Mouse (Mus musculus) liver, embryonic 16.5 days (tissue): ENCODE measurements around the gene Smim24. TPM values are rescaled to one million over a fixed set of nuclear protein-coding genes. Genes with fewer than 3 reads are reported as not detected.

Source experiments
- ATAC-seq: fragments of 200-750 bp; cut with Nextera tagmentation; 2 replicates; pipeline ENCODE4 v1.8.0; 2017; ENCODE audit warnings: low read depth, mild to moderate bottlenecking, moderate number of reproducible peaks, moderate library complexity
- H3K27ac ChIP-seq: fragments of 300-500 bp; sonication (generic); 2 replicates; pipeline ENCODE4 v1.5.1; 2014; ENCODE audit warnings: mild to moderate bottlenecking, low read length
- H3K27me3 ChIP-seq: fragments of 300-500 bp; sonication (generic); 2 replicates; pipeline ENCODE4 v1.6.1; 2014; ENCODE audit warnings: low read depth, low read length, mixed read lengths; ENCODE audit not compliant: control insufficient read depth, insufficient read depth
- H3K36me3 ChIP-seq: fragments of 300-500 bp; sonication (generic); 2 replicates; pipeline ENCODE4 v1.6.1; 2014; ENCODE audit warnings: mild to moderate bottlenecking; ENCODE audit not compliant: control insufficient read depth, insufficient read depth
- H3K4me1 ChIP-seq: fragments of 300-500 bp; sonication (generic); 2 replicates; pipeline ENCODE4 v1.6.1; 2014; ENCODE audit warnings: low read depth, low read length, mixed read lengths; ENCODE audit not compliant: control insufficient read depth
- H3K4me2 ChIP-seq: fragments of 300-500 bp; sonication (generic); 2 replicates; pipeline ENCODE4 v1.6.1; 2014; ENCODE audit warnings: low read depth, low read length, mixed read lengths
- H3K4me3 ChIP-seq: fragments of 300-500 bp; sonication (generic); 2 replicates; pipeline ENCODE4 v1.5.1; 2014; ENCODE audit warnings: low read depth, mild to moderate bottlenecking, low read length
- H3K9ac ChIP-seq: fragments of 300-500 bp; sonication (generic); 2 replicates; pipeline ENCODE4 v1.6.1; 2014; ENCODE audit warnings: low read depth, low read length
- H3K9me3 ChIP-seq: fragments of 300-500 bp; sonication (generic); replicated peaks from 2 replicates; pipeline ENCODE4 v1.6.1; 2016; ENCODE audit warnings: low read length; ENCODE audit not compliant: control insufficient read depth
- WGBS: fragments of 180-500 bp; shearing (Covaris S2); extraction: QIAGEN DNeasy Blood & Tissue Kit; methylation state at CpG from one replicate; pipeline ENCODE4 v1.1.7; 2014; ENCODE audit not compliant: insufficient replicate concordance; 5-methylcytosine and 5-hydroxymethylcytosine counted together
- polyA plus RNA-seq: library from polyadenylated mRNA; unstranded; fragments of >200 nt; fragmentation: Nextera tagmentation; extraction: Ambion mirVana; gene quantifications from 2 replicates; pipeline ENCODE4 v1.2.1, GENCODE M21; 2015

Gene Smim24
- polyA plus RNA-seq, 1 experiment from 2014 or later: 4.1 TPM

DNA sequence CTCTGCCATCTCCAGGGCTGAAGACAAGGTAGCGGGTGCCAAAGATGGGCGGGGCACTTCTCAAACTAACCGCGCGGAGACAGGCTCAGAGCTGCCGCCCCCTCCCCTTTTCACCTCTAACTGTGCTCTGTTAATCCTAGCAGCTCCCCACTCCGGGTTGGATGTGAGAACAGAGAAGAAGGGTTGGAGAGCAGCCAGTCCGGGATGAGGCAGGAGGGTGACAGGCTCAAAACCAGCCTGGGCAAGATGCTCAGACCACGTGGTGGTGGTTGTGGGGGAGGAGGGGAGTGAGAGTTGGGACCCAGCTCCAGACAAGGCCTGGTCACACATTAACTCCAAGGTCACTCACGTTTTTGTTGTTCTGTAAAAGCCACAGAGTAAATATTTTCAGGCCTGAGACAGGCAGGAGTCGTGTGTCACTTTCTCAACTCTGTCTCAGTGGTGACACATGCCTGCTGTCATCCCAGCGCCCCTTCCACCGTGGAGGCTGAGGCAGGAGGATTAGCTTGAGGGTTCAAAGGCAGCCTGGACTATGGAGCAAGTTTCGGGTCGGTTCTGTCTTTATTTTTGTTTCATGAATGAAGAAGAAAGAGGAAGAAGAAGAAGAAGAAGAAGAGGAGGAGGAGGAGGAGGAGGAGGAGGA is 38.8 kb downstream of the Smim24 start:
- WGBS: 10% methylated on average over 15 of the region's 15 CpGs
- Histone ChIP-seq H3K27me3 (peaks cover 51% of the 10 kb centered on the region), H3K36me3 (no peaks in the 10 kb centered on the region), H3K9ac (no peak overlapping the region), H3K4me2 (peak overlapping the region; percentile 93), H3K4me1 (peaks cover 33% of the 10 kb centered on the region), H3K27ac (no peak overlapping the region), H3K4me3 (no peak overlapping the region), H3K9me3 (no peaks in the 10 kb centered on the region)
- no peak for ATAC-seq

- H3K4me2 ChIP-seq: peak overlapping the region; percentile 43
- H3K9me3 ChIP-seq: no peaks in the 10 kb centered on the region
- H3K4me1 ChIP-seq: peaks cover 31% of the 10 kb centered on the region
- H3K4me3 ChIP-seq: no peak overlapping the region
- H3K9ac ChIP-seq: no peak overlapping the region
- no peak overlapping the region for H3K27ac ChIP-seq
- no peaks in the 10 kb centered on the region for H3K36me3 ChIP-seq
- peaks cover 45% of the 10 kb centered on the region for H3K27me3 ChIP-seq
- no peak for ATAC-seq
- WGBS: 60% methylated on average over 21 of the region's 21 CpGs
These were observed 39.5 kb downstream of the Smim24 start for GRCm38 (mm10) chr10:81432169-81432867.

- H3K4me2 ChIP-seq: peak overlapping the region; percentile 47
- WGBS: 3% methylated on average over 17 of the region's 17 CpGs
- H3K4me3 ChIP-seq: peak overlapping the region; percentile 9; the same call in 1 of the 2 replicates
These were observed 40.0 kb downstream of the Smim24 start for GRCm38 (mm10) chr10:81432868-81433262.

DNA sequence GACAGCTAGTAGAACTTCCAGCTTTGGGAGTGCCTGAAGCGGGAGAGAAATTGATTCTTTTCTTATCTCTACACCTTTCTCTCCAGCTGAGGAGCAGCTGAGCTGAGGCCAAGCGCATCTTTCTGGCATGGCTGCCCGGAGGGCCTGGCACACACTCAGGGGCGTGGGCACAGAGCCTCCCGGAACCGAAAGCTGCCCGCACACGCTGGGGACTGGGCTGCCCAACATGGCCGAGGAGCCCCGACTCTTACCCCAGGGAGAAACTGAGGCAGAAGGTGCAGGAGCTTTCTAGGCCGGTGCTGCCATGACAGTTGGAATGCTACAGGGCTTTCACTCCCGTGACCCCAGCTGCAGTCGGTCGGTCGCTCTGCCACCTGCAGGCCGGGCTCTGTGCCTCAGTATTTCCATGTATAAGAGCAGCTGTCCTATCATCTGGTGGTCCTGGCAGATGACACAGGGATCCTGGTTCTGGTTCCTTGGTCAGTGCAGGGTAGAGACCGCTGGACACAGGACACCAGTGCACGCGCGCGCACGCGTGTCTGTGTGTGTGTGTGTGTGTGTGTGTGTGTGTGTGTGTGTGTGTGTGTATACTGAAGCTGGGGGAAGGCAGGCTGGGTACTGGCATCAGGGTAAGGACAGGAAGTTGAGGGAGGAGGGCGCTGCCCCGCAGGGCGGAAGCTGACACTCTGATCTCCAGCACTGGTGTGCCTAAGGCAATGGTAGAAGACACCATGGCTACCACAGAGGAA is 40.9 kb downstream of the Smim24 start:
- Histone ChIP-seq H3K36me3 (no peaks in the 10 kb centered on the region), H3K4me1 (peaks cover 30% of the 10 kb centered on the region), H3K4me2 (no peak overlapping the region), H3K9ac (no peak overlapping the region), H3K9me3 (no peaks in the 10 kb centered on the region), H3K27ac (no peak overlapping the region), H3K27me3 (peaks cover 31% of the 10 kb centered on the region), H3K4me3 (no peak overlapping the region)
- WGBS: 65% methylated on average over 26 of the region's 26 CpGs
- no peak for ATAC-seq

More at GRCm38 (mm10) chr10:81432868-81433262, 40.0 kb downstream of the Smim24 start:
- peak; percentile 76 for ATAC-seq
- Histone ChIP-seq H3K4me1 (peaks cover 30% of the 10 kb centered on the region), H3K9me3 (no peaks in the 10 kb centered on the region), H3K36me3 (no peaks in the 10 kb centered on the region), H3K27me3 (peaks cover 39% of the 10 kb centered on the region), H3K9ac (no peak overlapping the region), H3K27ac (no peak overlapping the region)

GRCm38 (mm10) chr10:81434361-81435263 is 41.8 kb downstream of the Smim24 start:
- Histone ChIP-seq H3K4me3 (no peak overlapping the region), H3K27me3 (peaks cover 24% of the 10 kb centered on the region), H3K36me3 (no peaks in the 10 kb centered on the region), H3K4me1 (peaks cover 25% of the 10 kb centered on the region), H3K4me2 (no peak overlapping the region), H3K9me3 (no peaks in the 10 kb centered on the region), H3K27ac (no peak overlapping the region), H3K9ac (no peak overlapping the region)
- ATAC-seq: no peak
- 38% methylated on average over 15 of the region's 15 CpGs for WGBS

DNA sequence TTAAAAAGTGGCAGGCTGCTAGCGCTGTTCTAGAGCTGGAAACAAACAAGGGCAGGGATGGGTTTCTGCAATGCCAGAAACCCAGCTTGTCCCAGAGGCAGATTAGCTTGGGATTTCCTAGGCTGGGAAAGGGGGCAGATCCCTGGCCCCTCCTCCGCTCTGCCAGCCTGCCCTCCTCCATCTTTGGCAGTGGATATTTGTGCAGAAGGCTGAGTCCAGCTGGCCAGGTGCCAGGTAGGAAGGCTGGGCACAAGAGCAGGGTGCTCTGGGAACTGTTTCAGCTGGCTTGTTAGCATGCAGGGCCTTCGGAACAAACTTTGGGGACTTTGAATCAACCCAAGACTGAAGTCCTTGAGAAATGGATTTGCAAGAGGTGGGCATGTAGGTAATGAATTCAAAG is 42.6 kb downstream of the Smim24 start:
- Histone ChIP-seq H3K4me1 (peaks cover 21% of the 10 kb centered on the region), H3K9ac (no peak overlapping the region), H3K9me3 (no peaks in the 10 kb centered on the region), H3K4me3 (no peak overlapping the region), H3K4me2 (no peak overlapping the region), H3K27me3 (peaks cover 18% of the 10 kb centered on the region), H3K27ac (no peak overlapping the region), H3K36me3 (no peaks in the 10 kb centered on the region)
- ATAC-seq: no peak
- 69% methylated on average over 3 of the region's 3 CpGs for WGBS

GRCm38 (mm10) chr10:81441019-81441418 is 48.2 kb downstream of the Smim24 start:
- Histone ChIP-seq H3K4me3 (no peak overlapping the region), H3K27ac (no peak overlapping the region), H3K9ac (no peak overlapping the region), H3K27me3 (no peaks in the 10 kb centered on the region), H3K4me1 (no peaks in the 10 kb centered on the region), H3K4me2 (no peak overlapping the region), H3K9me3 (no peaks in the 10 kb centered on the region), H3K36me3 (no peaks in the 10 kb centered on the region)
- ATAC-seq: no peak
